Mouse (Mus musculus) c-Kit-positive CD71-positive TER-119-positive erythroid progenitor cells, embryonic 14.5 days (primary cell): ENCODE data around the gene Gcgr.
"Not testable (repeated sequence)": the region's sequence is repeated elsewhere in the genome, so short reads cannot be mapped to it uniquely, and the experiment has no call there.

Source experiments
- DNase-seq: peaks from one replicate; pipeline ENCODE4 v3.0.0-alpha.2; 2013; ENCODE audit warnings: low spot score

The Gcgr gene

GRCm38 (mm10) chr11:120572417-120572751 lies 41.9 kb downstream of the Gcgr start:
- no peak for DNase-seq

- DNase-seq = peak; percentile 98
Observed at GRCm38 (mm10) chr11:120572752-120573584, 42.5 kb downstream of the Gcgr start, which contains the start of gene P4hb. TSS of gene P4hb (minus strand) at chr11:120573253.

- no peak for DNase-seq
Observed at GRCm38 (mm10) chr11:120573585-120574277, 43.2 kb downstream of the Gcgr start.

GRCm38 (mm10) chr11:120574278-120574600 lies 43.7 kb downstream of the Gcgr start:
- no peak for DNase-seq

- DNase-seq = no peak
Observed at GRCm38 (mm10) chr11:120575046-120575445, 44.5 kb downstream of the Gcgr start.

GRCm38 (mm10) chr11:120575940-120576339 lies 45.4 kb downstream of the Gcgr start:
- DNase-seq = no peak

DNA sequence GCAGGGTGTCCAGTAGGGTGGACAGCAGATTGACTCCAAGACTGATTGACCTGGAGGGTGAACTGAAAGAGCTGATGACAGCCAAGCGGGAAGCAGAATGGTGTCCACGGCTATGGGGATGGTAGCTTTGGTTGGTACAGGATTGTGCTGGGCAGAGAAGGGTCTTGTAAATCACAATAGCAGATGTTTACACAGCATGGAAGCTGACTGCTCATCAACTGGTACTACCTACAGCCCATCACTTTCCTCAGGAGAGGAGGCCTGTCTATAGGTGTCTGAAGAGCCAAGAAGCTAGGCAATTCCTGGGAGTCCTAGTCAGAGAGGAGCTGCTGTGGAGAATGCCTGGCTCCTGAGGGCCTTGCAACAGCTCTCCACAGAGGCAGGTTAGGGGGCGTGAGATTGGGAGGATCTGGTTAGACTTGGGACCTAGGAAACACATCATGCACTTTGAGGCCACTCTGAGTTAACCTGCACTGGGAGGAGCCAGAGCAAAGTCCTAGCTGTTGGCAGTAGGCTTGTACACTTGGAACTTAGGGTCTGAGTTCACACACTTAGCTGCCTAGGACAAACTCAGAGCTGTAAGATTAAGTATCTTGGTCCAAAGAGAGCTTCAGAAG lies 46.0 kb downstream of the Gcgr start:
- no peak for DNase-seq

DNA sequence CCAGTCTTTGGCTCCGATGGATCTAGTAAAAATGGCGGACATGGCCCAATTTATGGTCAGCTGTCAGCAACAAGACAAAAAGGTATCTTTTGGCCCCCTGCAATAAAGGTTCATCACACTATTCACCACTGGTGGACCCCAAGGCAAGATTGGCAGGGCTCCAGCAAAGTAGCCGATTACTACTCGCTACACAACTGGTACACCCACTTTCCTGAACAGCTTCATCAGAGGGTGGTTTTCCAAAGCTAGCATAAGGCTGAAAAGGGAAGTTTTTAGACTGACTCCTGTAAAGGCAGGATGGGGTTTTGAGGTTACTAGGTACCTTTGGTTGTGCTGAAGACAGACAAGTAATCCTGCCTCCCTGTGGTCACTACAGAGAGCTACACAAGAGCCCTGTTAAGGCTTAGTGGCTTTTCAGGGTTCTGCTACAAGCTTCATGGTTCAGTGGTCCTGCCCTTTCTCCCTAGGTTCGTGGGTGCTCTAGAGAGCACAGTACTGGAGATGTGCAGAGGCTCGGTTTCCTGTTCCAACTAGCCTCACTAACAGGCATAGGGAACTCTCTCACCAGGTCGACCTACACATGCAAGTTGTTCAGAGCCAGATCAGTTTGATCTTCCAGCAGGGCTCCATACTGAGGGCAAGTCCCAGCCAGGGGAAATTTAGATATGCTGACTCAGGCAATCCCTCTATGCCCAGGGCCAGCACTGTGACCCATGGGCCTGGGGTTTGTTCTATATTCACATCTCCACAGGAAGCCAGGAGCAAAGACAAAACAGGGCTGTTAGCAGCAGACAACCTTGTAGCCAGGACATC lies 46.9 kb downstream of the Gcgr start:
- no peak for DNase-seq

DNA sequence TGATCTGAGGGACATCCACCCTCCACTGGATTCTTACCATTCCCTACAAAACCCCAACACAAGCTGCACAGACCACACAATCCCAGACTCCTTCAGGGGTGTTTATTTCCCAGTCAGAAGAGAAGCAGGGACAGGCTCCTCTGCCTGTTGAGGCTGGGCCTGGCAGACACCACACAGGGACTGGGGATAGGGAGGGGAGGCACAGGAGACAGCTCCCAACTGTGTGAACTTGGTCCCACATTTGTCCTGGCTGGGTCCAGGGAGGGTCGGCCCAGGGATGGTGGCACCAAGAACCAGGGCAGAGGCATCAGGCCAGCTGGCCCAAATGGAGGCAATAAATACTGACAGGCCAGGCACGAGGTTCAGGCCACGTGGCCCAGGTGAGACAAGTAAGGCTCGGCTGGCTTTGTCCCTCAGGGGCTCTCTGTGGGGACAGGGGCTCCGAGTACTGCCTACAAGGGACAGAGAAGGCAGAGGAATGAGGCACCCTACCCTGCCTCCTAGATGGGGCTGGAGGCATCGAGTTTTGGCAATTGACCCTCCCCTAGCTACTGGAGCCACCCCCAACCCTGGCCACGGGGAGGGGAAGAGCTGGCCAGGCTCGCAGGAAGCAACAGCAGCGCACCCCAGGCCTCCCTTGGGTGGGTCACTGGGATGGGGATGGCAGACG lies 47.7 kb downstream of the Gcgr start:
- no peak for DNase-seq

GRCm38 (mm10) chr11:120578694-120579243 lies 48.3 kb downstream of the Gcgr start:
- no peak for DNase-seq

DNA sequence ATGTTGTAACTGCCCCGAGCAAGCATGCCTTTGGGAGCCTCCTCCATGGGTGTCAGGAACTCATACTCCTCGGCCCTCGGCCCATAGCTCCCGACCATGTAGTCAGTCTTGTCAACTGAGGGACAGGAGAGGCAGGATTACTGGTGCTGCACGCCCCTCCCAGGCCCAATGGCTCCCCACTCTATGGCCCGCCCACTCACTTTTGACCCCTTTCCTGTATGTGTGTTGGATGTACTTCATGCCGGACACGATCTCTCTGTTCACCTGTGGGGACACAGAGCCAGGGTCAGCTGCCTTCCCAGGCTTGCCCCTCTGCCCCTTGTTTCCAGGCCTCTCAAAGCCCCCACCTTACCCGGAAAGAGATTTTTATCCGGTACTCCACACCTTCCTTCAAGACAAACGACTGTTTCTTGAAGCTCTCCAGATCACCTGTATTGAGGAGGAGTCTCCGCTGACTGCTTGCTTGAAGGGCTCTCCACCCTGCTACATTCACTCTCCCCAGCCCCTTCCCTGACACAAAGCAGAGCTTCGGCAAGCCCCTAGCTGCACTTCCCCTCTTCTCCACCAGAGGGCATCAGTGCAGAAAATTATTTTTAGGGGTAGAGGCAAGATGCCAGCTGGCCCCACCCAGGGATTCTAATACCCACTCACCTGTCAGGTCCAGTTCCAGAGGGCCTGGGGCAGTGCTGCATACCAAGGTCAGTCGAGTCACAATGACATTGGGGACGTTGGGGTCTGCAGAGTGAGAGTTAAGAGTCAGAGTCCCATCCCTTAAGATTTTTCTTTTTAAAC lies 49.0 kb downstream of the Gcgr start:
- peak; percentile 75 for DNase-seq

DNA sequence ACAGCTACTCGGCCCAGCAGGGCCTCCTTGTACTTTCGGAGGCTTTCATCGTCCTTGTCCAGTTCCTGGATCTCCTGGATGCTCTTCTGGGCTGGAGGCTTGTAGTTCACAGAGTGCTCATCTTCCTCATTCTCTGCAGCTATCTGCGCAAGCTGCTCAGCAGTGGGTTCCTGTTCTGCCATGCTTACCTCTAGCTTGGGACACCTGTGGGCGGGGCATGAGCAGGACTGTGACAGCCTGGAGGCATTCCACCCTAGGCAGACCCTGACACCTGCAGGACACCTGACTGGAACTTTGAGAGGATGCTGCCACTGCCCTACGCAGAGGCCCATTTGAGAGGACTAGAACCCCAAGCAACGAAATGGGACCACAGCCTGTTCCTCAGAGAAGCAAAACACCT lies 49.7 kb downstream of the Gcgr start:
- no peak for DNase-seq

- DNase-seq = no peak
Observed at GRCm38 (mm10) chr11:120580871-120581331, 50.4 kb downstream of the Gcgr start.

- peak; percentile 70 for DNase-seq
Observed at GRCm38 (mm10) chr11:120581490-120582267, 51.2 kb downstream of the Gcgr start, which contains the start of gene Arhgdia. TSS of gene Arhgdia (minus strand) at chr11:120581624.

DNA sequence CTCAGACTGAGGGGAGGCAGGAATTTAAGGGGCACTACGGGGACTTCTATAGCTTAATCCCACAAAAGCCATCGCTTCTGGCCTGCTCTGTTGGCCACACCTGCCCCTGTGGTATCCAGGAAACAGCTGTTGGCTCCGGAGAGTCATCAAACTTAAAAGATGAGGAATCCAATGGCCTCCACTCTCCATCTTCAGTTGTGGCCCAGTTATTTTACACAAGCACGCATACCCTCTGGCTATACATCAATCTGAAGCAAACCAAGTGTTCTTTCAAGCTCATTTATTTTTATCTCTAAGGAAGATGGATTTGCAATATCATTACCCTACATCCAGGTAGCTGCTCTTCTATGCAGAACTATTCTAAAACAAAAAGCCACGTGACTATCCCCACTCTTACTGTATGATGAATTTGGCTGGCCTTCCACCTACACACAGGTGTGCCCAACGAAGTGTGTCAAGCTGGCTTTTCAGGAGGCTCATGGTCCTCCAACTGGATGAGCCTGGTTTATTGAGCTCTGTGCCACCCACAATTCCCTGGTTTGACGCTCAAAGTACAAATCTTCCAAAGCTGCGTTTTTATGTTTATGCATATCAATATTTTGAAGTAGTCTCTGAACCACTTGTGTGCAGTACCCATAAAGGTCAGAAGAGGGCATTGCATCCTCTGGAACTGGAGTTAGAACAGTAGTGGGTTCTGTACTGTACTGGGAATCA lies 51.9 kb downstream of the Gcgr start:
- DNase-seq = peak; percentile 72

DNA sequence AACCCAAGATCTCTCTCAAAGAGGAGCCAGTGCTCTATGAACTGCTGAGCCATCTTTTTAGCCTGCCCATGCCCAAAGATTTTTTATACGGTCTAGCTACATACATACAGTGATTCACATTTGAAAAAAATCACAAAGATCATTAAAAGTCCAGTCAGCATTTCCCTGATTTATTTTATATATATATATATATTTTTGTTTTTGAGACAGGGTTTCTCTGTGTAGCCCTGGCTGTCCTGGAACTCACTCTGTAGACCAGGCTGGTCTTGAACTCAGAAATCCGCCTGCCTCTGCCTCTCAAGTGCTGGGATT lies 52.4 kb downstream of the Gcgr start:
- DNase-seq = not testable (repeated sequence)

DNA sequence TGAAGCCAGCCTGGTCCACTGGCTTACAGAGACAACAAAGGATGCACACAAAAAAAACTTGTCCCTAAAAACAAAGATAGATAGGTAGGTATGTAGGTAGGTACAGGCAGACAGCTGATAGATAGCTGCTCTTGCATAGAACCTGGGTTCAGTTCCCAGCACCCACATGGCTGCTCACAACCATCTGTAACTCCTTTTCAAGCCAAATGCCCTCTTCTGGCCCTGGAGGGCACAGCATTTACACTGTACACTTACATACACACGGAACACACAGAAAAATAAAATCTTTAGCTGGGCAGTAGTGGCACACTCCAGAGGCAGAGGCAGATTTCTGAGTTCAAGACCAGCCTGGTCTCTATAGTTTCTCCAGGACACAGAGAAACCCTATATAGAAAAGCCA lies 53.4 kb downstream of the Gcgr start:
- DNase-seq = no peak

DNA sequence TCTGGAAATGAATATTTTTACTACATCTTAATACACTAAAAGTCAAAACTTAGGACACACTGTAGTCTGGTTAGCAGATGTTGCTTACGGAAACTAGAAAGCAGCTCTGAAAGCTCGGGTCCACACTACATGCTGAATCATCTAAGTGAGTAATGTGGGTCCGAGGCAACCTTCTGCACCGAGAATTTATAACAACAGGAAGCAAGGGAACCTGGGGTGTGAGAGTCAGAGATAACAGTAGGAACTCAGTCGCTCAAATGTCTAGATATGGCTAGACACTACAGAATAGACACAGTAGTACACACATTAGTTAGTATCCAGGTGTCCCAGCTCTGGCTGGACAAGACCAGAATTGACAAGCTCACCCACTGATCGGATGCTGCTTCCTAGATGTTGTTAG lies 58.0 kb downstream of the Gcgr start:
- no peak for DNase-seq
